Mouse (Mus musculus): ENCODE data around the gene Pabpc6. TPM values are rescaled to one million over a fixed set of nuclear protein-coding genes. Genes with fewer than 3 reads are reported as not detected.

Pabpc6 gene
- not detected for polyA plus RNA-seq (2017; shearing (Covaris generic))

GRCm38 (mm10) chr17:9669283-9669905 is at the start of gene Pabpc6:
Gene Pabpc6, minus strand, starts transcription at chr17:9669717.

Other genes starting within 250 kb of the Pabpc6 start
- gene Gm17728, start 247.7 kb downstream of the Pabpc6 start, polyA plus RNA-seq (2017; shearing (Covaris generic)): not detected